Mouse (Mus musculus): ENCODE results near the gene Tunar.

The Tunar gene

GRCm38 (mm10) chr12:105403742-105404141, 70.1 kb downstream of the Tunar start:
- DNase-seq (ENCODE audit: low read depth, low spot score) = peak; percentile 65

- no peak for DNase-seq (ENCODE audit: low read depth, low spot score)
Measured at GRCm38 (mm10) chr12:105406008-105406407, 72.3 kb downstream of the Tunar start.

DNA sequence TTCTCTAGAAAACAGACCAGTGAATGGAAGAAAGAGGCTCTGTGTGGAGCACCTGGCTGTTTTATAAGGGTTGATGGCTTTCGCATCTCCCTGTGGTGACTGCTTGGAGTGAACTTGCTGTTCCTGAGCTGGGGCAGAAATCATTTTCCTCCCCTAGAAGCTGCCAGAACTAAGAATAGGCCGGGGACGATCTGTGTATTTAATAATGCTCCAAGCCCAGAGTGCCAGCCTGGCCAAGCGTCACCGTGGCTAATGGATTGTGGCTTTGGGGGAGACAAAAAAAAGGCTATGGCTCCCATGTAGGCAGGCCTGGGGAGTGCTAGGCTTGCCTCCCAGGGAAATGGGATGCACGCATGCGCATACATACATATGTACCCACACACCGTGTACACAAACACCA, 80.2 kb downstream of the Tunar start:
- DNase-seq (ENCODE audit: low read depth, low spot score) = no peak

DNA sequence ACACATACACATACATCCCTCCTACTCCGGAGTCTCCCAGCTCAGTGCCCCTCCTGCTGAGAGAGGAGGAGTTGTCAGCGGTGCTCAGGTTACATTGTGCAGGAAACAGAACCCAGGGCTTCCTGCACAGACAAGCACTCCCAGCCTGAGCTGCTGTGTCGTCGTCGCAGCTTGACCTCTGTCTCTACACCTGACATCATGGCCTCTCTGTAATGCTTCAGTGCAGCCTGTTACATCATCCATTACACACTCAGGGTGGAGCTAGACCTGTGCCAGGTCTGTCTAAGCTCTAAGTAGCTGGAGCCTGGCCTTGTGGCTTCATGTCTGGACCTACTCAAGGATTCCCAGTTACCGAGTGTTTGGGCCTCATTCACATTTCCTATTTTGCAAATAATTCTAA, 86.8 kb downstream of the Tunar start:
- DNase-seq (ENCODE audit: low read depth, low spot score) = no peak

- no peak for DNase-seq (ENCODE audit: low read depth, low spot score)
Measured at GRCm38 (mm10) chr12:105426541-105426940, 92.9 kb downstream of the Tunar start.

GRCm38 (mm10) chr12:105427039-105427757, 93.5 kb downstream of the Tunar start:
- DNase-seq (ENCODE audit: low read depth, low spot score) = peak; percentile 78

- DNase-seq (ENCODE audit: low read depth, low spot score) = no peak
Measured at GRCm38 (mm10) chr12:105431872-105432271, 98.2 kb downstream of the Tunar start.

DNA sequence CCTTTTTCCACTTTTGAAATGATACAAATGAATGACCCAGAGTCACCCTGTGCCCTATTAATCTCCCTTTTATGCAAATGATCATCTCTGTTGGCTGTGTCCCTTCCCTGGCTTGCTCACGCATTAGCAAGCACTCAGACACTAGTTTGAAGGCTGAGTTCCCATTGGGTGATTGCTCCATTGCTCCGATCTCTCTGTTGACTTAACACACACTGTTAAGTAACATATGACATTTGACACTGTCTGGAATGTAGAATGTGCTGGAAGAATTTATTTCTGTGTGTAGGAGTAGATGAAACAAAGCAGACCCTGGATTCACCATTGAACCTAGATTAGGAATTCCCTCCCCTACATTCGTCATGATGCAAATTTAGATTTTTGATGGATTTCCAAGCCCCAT, 99.1 kb downstream of the Tunar start:
- DNase-seq (ENCODE audit: low read depth, low spot score) = no peak

All from telencephalon, adult 2 months (tissue).